ENCODE assay signal across 26 mouse cellular contexts in genomic region chr13:8999464-8999863, GRCm38 (mm10). TPM values are rescaled to one million over a fixed set of nuclear protein-coding genes. Genes with fewer than 3 reads are reported as not detected.
DNase-seq lines count a peak whose midpoint lies in the region; ATAC-seq and TF ChIP-seq lines count a peak whose summit lies in the region.
"Had no signal": no experiment of that assay in that cellular context is flagged by ENCODE, and none has a peak within 500 bp of the region (broad histone marks: within the 10 kb centered on the region; RNA-seq: fewer than 3 reads in every experiment).

No protein-coding gene starts in this region.

- H3K27me3 ChIP-seq in G1E (ENCODE audit: insufficient read depth, low read length): no peaks in the 10 kb centered on the region
- H3K27me3 ChIP-seq in liver, embryonic 11.5 days (replicated peaks; ENCODE audit: control insufficient read depth, insufficient read depth, low read length): no peaks in the 10 kb centered on the region
- no peaks in the 10 kb centered on the region for H3K27me3 ChIP-seq in liver, embryonic 15.5 days
- 0 out of 2 replicates have a peak, but pooled peaks cover 2% of the 10 kb centered on the region for H3K27me3 ChIP-seq in thymus, adult 2 months (ENCODE audit: control insufficient read depth, insufficient read depth, low read length)
- H3K27me3 ChIP-seq: embryonic facial prominence, embryonic 13.5 days; heart, embryonic 13.5 days; hindbrain, embryonic 15.5 days had no signal

- H3K9ac ChIP-seq in liver, embryonic 11.5 days (ENCODE audit: low read depth, low read length): no peak overlapping the region
- no peak overlapping the region for H3K9ac ChIP-seq in liver, embryonic 15.5 days
- H3K9ac ChIP-seq: embryonic facial prominence, embryonic 13.5 days; heart, embryonic 13.5 days; hindbrain, embryonic 15.5 days had no signal

- no peak overlapping the region for H3K27ac ChIP-seq in liver, embryonic 11.5 days (ENCODE audit: low read depth, low read length)
- peak overlapping the region; percentile 63; the same call in 1 of the 2 replicates for H3K27ac ChIP-seq in liver, embryonic 15.5 days (replicated peaks)
- H3K27ac ChIP-seq in layer of hippocampus, adult 2 months: no peak overlapping the region
- no peak overlapping the region for H3K27ac ChIP-seq in thymus, adult 2 months (ENCODE audit: control insufficient read depth, insufficient read depth, low read length)
- H3K27ac ChIP-seq: embryonic facial prominence, embryonic 13.5 days; forebrain, embryonic 10.5 days; gastrocnemius, adult 2 months; heart, embryonic 13.5 days; hindbrain, embryonic 15.5 days had no signal

- peaks cover 24% of the 10 kb centered on the region for H3K4me1 ChIP-seq in G1E (ENCODE audit: insufficient read depth, low read depth, low read length)
- peaks cover 8% of the 10 kb centered on the region; the same call in 1 of the 2 replicates for H3K4me1 ChIP-seq in liver, embryonic 11.5 days (replicated peaks; ENCODE audit: control insufficient read depth, insufficient read depth, low read length)
- peaks cover 31% of the 10 kb centered on the region for H3K4me1 ChIP-seq in liver, embryonic 15.5 days (replicated peaks)
- peaks cover 4% of the 10 kb centered on the region for H3K4me1 ChIP-seq in thymus, adult 2 months (replicated peaks; ENCODE audit: control insufficient read depth, insufficient read depth, low read length)

- ATAC-seq in G1E (ENCODE audit: extremely low read depth, insufficient number of reproducible peaks, low FRiP score, poor library complexity, severe bottlenecking): no peak
- ATAC-seq in liver, embryonic 11.5 days (replicated peaks; ENCODE audit: low FRiP score): peak; percentile 63
- ATAC-seq in liver, embryonic 15.5 days (ENCODE audit: insufficient read depth): peak; percentile 55
- ATAC-seq: forebrain, embryonic 14.5 days had no signal

- no peak for TF ChIP-seq POLR2A in thymus, adult 2 months (IDR thresholded peaks at IDR 0.05; ENCODE audit: control insufficient read depth, extremely low read depth, insufficient read depth, low read length, poor library complexity)

- no peaks in the 10 kb centered on the region for H3K36me3 ChIP-seq in G1E (replicated peaks)
- H3K36me3 ChIP-seq in liver, embryonic 11.5 days (ENCODE audit: control insufficient read depth, insufficient read depth, low read length): no peaks in the 10 kb centered on the region
- no peaks in the 10 kb centered on the region for H3K36me3 ChIP-seq in liver, embryonic 15.5 days (replicated peaks)
- H3K36me3 ChIP-seq in thymus, adult 2 months (ENCODE audit: control insufficient read depth, insufficient read depth, low read length): no peaks in the 10 kb centered on the region
- H3K36me3 ChIP-seq: embryonic facial prominence, embryonic 13.5 days; forebrain, embryonic 10.5 days; heart, embryonic 13.5 days; hindbrain, embryonic 15.5 days had no signal

- peak; percentile 32 for DNase-seq in G1E (ENCODE audit: low spot score)
- peak; percentile 32 for DNase-seq in c-Kit-positive CD71-positive TER-119-positive erythroid progenitor cells, embryonic 14.5 days (ENCODE audit: low spot score)
- no peak for DNase-seq in liver, embryonic 11.5 days (ENCODE audit: low spot score)
- DNase-seq in layer of hippocampus, adult 2 months (ENCODE audit: low spot score in 2 of 2): no peak
- no peak for DNase-seq in neural tube, embryonic 10.5 days (ENCODE audit: extremely low spot score, low spot score)
- DNase-seq in urinary bladder, postnatal 14 days (ENCODE audit: low spot score): no peak
- DNase-seq in thymus, adult 2 months: no peak
- DNase-seq: adrenal gland, adult 2 months; adrenal gland, postnatal 25 days; cerebellum, adult 11-12 months; cerebellum, adult 9-10 months; cerebellum, postnatal 25 days; gastrocnemius, adult 2 months; gastrocnemius, postnatal 25 days; heart, adult 11 months; heart, postnatal 36 days had no signal

- no peak overlapping the region for H3K4me2 ChIP-seq in liver, embryonic 11.5 days
- peak overlapping the region; percentile 54 for H3K4me2 ChIP-seq in liver, embryonic 15.5 days
- H3K4me2 ChIP-seq: embryonic facial prominence, embryonic 13.5 days; heart, embryonic 13.5 days; hindbrain, embryonic 15.5 days had no signal

- WGBS in liver, embryonic 11.5 days: 44% methylated on average over 8 of the region's 8 CpGs
- WGBS in liver, embryonic 15.5 days (ENCODE audit: insufficient replicate concordance): 19% methylated on average over 8 of the region's 8 CpGs
- WGBS in thymus, adult 2 months: 82% methylated on average over 8 of the region's 8 CpGs

- no peaks in the 10 kb centered on the region for H3K9me3 ChIP-seq in G1E (replicated peaks)
- H3K9me3 ChIP-seq in liver, embryonic 11.5 days (ENCODE audit: control insufficient read depth, low read length): no peaks in the 10 kb centered on the region
- H3K9me3 ChIP-seq in liver, embryonic 15.5 days (replicated peaks): no peaks in the 10 kb centered on the region
- H3K9me3 ChIP-seq: embryonic facial prominence, embryonic 13.5 days; forebrain, embryonic 10.5 days; heart, embryonic 13.5 days; hindbrain, embryonic 15.5 days had no signal

- no peak overlapping the region for H3K4me3 ChIP-seq in G1E (ENCODE audit: low read depth, low read length)
- H3K4me3 ChIP-seq in liver, embryonic 11.5 days (ENCODE audit: low read depth, low read length): no peak overlapping the region
- H3K4me3 ChIP-seq in liver, embryonic 15.5 days (replicated peaks): no peak overlapping the region
- H3K4me3 ChIP-seq in layer of hippocampus, adult 2 months: no peak overlapping the region
- no peak overlapping the region for H3K4me3 ChIP-seq in thymus, adult 2 months (ENCODE audit: control insufficient read depth, insufficient read depth, low read length)
- H3K4me3 ChIP-seq: embryonic facial prominence, embryonic 13.5 days; forebrain, embryonic 10.5 days; gastrocnemius, adult 2 months; heart, embryonic 13.5 days; hindbrain, embryonic 15.5 days had no signal

- TF ChIP-seq CTCF in G1E (IDR thresholded peaks at IDR 0.05; ENCODE audit: low read depth, low read length): no peak
- TF ChIP-seq CTCF in layer of hippocampus, adult 2 months (conservative IDR thresholded peaks at IDR 0.05): no peak
- TF ChIP-seq CTCF in thymus, adult 2 months (IDR thresholded peaks at IDR 0.05; ENCODE audit: borderline replicate concordance, control insufficient read depth, extremely low read depth, insufficient read depth, low read length, poor library complexity): no peak

RNA-seq across cellular contexts. Expression of gene Gtpbp4, which starts 3.6 kb away (rescaled TPM):
- 296 and 321 TPM in 2 replicates for total RNA-seq in G1E (2014; fragmentation: Nextera tagmentation)
- 182 and 214 TPM in 2 replicates for total RNA-seq in G1E (2017)
- polyA plus RNA-seq in G1E (2012): 6.8 and 9.5 TPM in 2 replicates
- polyA plus RNA-seq in liver, embryonic 11.5 days (2014; fragmentation: Nextera tagmentation; extraction: Ambion mirVana): 108 and 109 TPM in 2 replicates
- 34.9 and 35.9 TPM in 2 replicates for polyA plus RNA-seq in liver, embryonic 15.5 days (2015; fragmentation: Nextera tagmentation; extraction: Ambion mirVana)
- 10 to 100 TPM; 39.8 to 45.0 TPM for total RNA-seq in layer of hippocampus, adult 2 months (2021)
- polyA plus RNA-seq in thymus, adult 2 months (2012; rRNA removed): 12.2 and 12.9 TPM in 2 replicates

RNA-seq across cellular contexts. Expression of gene Idi2, which starts 46.8 kb away (rescaled TPM):
- total RNA-seq in G1E (2014; fragmentation: Nextera tagmentation): 1.4 TPM in 1 of 2 replicates, not detected in the other
- 1.1 and 1.3 TPM in 2 replicates for total RNA-seq in G1E (2017)
- 0.04 and 0.06 TPM in 2 replicates for polyA plus RNA-seq in G1E (2012)
- 0.16 TPM in 1 of 2 replicates, not detected in the other for polyA plus RNA-seq in liver, embryonic 11.5 days (2014; fragmentation: Nextera tagmentation; extraction: Ambion mirVana)
- not detected in 2 replicates for polyA plus RNA-seq in liver, embryonic 15.5 days (2015; fragmentation: Nextera tagmentation; extraction: Ambion mirVana)
- total RNA-seq in layer of hippocampus, adult 2 months (2021): not detected
- 0.15 and 0.38 TPM in 2 replicates for polyA plus RNA-seq in thymus, adult 2 months (2012; rRNA removed)
- total RNA-seq: adrenal gland, adult 2 months; adrenal gland, postnatal 25 days; gastrocnemius, adult 2 months; gastrocnemius, postnatal 25 days; heart, postnatal 36 days had no signal
- polyA plus RNA-seq: adrenal gland, adult 2 months; C2C12; forebrain, embryonic 14.5 days; heart, embryonic 13.5 days; heart, postnatal 0 days; hindbrain, embryonic 11.5 days; hindbrain, embryonic 15.5 days had no signal

RNA-seq across cellular contexts. Expression of gene Gm9745, which starts 51.4 kb away (rescaled TPM):
- total RNA-seq in G1E (2014; fragmentation: Nextera tagmentation) (1.5 and 2.6 TPM in 2 replicates), G1E (2017) (not detected in 2 replicates)
- polyA plus RNA-seq in G1E (2012): not detected in 2 replicates
- polyA plus RNA-seq in liver, embryonic 11.5 days (2014; fragmentation: Nextera tagmentation; extraction: Ambion mirVana): not detected in 2 replicates
- polyA plus RNA-seq in liver, embryonic 15.5 days (2015; fragmentation: Nextera tagmentation; extraction: Ambion mirVana): not detected in 2 replicates
- total RNA-seq in layer of hippocampus, adult 2 months (2021): not detected
- polyA plus RNA-seq in thymus, adult 2 months (2012; rRNA removed): 0.31 TPM in 1 of 2 replicates, not detected in the other
- total RNA-seq: adrenal gland, adult 2 months; adrenal gland, postnatal 25 days; gastrocnemius, adult 2 months; gastrocnemius, postnatal 25 days; heart, postnatal 36 days had no signal
- polyA plus RNA-seq: adrenal gland, adult 2 months; C2C12; cortical plate, adult 2 months; embryonic facial prominence, embryonic 13.5 days; forebrain, embryonic 10.5 days; forebrain, embryonic 14.5 days; heart, embryonic 13.5 days; heart, postnatal 0 days; hindbrain, embryonic 11.5 days; hindbrain, embryonic 15.5 days had no signal

Comparison
In these comparisons a context has a peak if more than half of its experiments do, and no peak if none do; other contexts are left out.
1. DNase-seq: peak in G1E (single experiment) and c-Kit-positive CD71-positive TER-119-positive erythroid progenitor cells, embryonic 14.5 days (single experiment); none in liver, embryonic 11.5 days (single experiment), layer of hippocampus, adult 2 months (0 of 2), neural tube, embryonic 10.5 days (single experiment), urinary bladder, postnatal 14 days (single experiment) and thymus, adult 2 months (single experiment).